Mouse (Mus musculus): ENCODE results near the gene Prkar1b. TPM values are rescaled to one million over a fixed set of nuclear protein-coding genes. Genes with fewer than 3 reads are reported as not detected.

Gene Prkar1b
- polyA plus RNA-seq (2014; fragmentation: Nextera tagmentation; extraction: Ambion mirVana) = 12.0 and 13.5 TPM in 2 replicates

GRCm38 (mm10) chr5:139149681-139150602 is at the start of gene Prkar1b, which contains the start of gene Dnaaf5:
Gene Prkar1b (minus strand): TSS chr5:139150001.
Gene Dnaaf5 (plus strand): TSS chr5:139150223.
- no peak for TF ChIP-seq CTCF (IDR thresholded peaks at IDR 0.05; ENCODE audit: low read depth)
- Histone ChIP-seq H3K4me3 (ENCODE audit: low read depth, low read length) (peak within 1 kb of the TSS; percentile 92), H3K27ac (ENCODE audit: low read depth) (peak within 1 kb of the TSS; percentile 67), H3K36me3 (ENCODE audit: insufficient read depth) (peaks cover 24% of the 10 kb centered on the region), H3K4me2 (peak within 1 kb of the TSS; percentile 90), H3K27me3 (ENCODE audit: insufficient read depth, low read length) (no peaks in the 10 kb centered on the region), H3K4me1 (ENCODE audit: insufficient read depth) (0 out of 2 replicates have a peak, but pooled peaks cover 3% of the 10 kb centered on the region), H3K9me3 (ENCODE audit: low read depth, low read length) (no peaks in the 10 kb centered on the region), H3K9ac (peak within 1 kb of the TSS; percentile 68)
- peak; percentile 99 for DNase-seq
- WGBS = under 1% methylated on average over 87 of the region's 87 CpGs
- peak; percentile 97 for ATAC-seq (ENCODE audit: insufficient read depth)

GRCm38 (mm10) chr5:139199636-139199994 is 49.8 kb upstream of the Prkar1b start:
- Histone ChIP-seq H3K4me3 (ENCODE audit: low read depth, low read length) (peak overlapping the region; percentile 92), H3K9me3 (ENCODE audit: low read depth, low read length) (no peaks in the 10 kb centered on the region), H3K27me3 (ENCODE audit: insufficient read depth, low read length) (no peaks in the 10 kb centered on the region), H3K9ac (peak overlapping the region; percentile 83), H3K36me3 (ENCODE audit: insufficient read depth) (no peaks in the 10 kb centered on the region), H3K4me1 (ENCODE audit: insufficient read depth) (peaks cover 11% of the 10 kb centered on the region), H3K27ac (ENCODE audit: low read depth) (peak overlapping the region; percentile 83), H3K4me2 (peak overlapping the region; percentile 97)
- DNase-seq (no peak), ATAC-seq (ENCODE audit: insufficient read depth) (no peak)
- 38% methylated on average over 2 of the region's 2 CpGs for WGBS
- TF ChIP-seq CTCF (IDR thresholded peaks at IDR 0.05; ENCODE audit: low read depth) = no peak

- Histone ChIP-seq H3K9ac (no peak overlapping the region), H3K36me3 (ENCODE audit: insufficient read depth) (no peaks in the 10 kb centered on the region), H3K9me3 (ENCODE audit: low read depth, low read length) (no peaks in the 10 kb centered on the region), H3K4me1 (ENCODE audit: insufficient read depth) (peaks cover 11% of the 10 kb centered on the region), H3K27ac (ENCODE audit: low read depth) (no peak overlapping the region; the same call in 1 of the 2 replicates), H3K27me3 (ENCODE audit: insufficient read depth, low read length) (no peaks in the 10 kb centered on the region), H3K4me2 (no peak overlapping the region), H3K4me3 (ENCODE audit: low read depth, low read length) (no peak overlapping the region)
- no peak for TF ChIP-seq CTCF (IDR thresholded peaks at IDR 0.05; ENCODE audit: low read depth)
- WGBS = 59% methylated on average over 3 of the region's 3 CpGs
- ATAC-seq (ENCODE audit: insufficient read depth) = no peak
- DNase-seq = no peak
Observed at GRCm38 (mm10) chr5:139198779-139199178, 49.0 kb upstream of the Prkar1b start.

DNA sequence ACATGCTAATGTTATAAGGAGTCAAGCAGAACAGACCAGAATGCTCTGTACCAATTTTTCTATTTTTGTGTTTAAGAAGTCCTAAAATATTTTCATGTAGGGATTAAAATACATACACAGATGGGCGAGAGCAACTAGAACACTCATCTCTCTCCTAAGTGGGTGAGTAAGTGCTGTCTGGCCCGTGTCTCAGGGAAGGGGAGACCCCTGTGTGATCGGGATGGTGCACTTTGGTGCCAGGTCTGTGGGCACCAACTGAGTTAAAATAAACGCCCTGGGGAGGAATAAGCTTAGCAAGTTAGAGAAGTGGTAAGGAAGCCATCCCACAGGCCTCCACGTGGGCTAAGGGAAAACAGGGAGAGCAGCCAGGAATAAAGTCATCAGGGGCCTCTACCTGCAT is 41.2 kb upstream of the Prkar1b start:
- no peaks in the 10 kb centered on the region for H3K9me3 ChIP-seq (ENCODE audit: low read depth, low read length)
- H3K27me3 ChIP-seq (ENCODE audit: insufficient read depth, low read length) = no peaks in the 10 kb centered on the region
- no peak for TF ChIP-seq CTCF (IDR thresholded peaks at IDR 0.05; ENCODE audit: low read depth)
- no peak overlapping the region for H3K4me2 ChIP-seq
- ATAC-seq (ENCODE audit: insufficient read depth) (no peak), DNase-seq (no peak)
- H3K27ac ChIP-seq (ENCODE audit: low read depth) = no peak overlapping the region
- H3K9ac ChIP-seq = no peak overlapping the region
- 60% methylated on average over 5 of the region's 5 CpGs for WGBS
- no peak overlapping the region for H3K4me3 ChIP-seq (ENCODE audit: low read depth, low read length)
- H3K4me1 ChIP-seq (ENCODE audit: insufficient read depth) = no peaks in the 10 kb centered on the region
- peaks cover 14% of the 10 kb centered on the region; the same call in 1 of the 2 replicates for H3K36me3 ChIP-seq (ENCODE audit: insufficient read depth)

- 95% methylated on average over 5 of the region's 5 CpGs for WGBS
Observed at GRCm38 (mm10) chr5:139189726-139190125, 39.9 kb upstream of the Prkar1b start.

GRCm38 (mm10) chr5:139184897-139185296 is 35.1 kb upstream of the Prkar1b start:
- no peak overlapping the region for H3K9ac ChIP-seq
- H3K4me1 ChIP-seq (ENCODE audit: insufficient read depth) = no peaks in the 10 kb centered on the region
- H3K27me3 ChIP-seq (ENCODE audit: insufficient read depth, low read length) = no peaks in the 10 kb centered on the region
- ATAC-seq (ENCODE audit: insufficient read depth) (no peak), DNase-seq (no peak)
- H3K27ac ChIP-seq (ENCODE audit: low read depth) = no peak overlapping the region
- H3K4me2 ChIP-seq = no peak overlapping the region
- H3K4me3 ChIP-seq (ENCODE audit: low read depth, low read length) = no peak overlapping the region
- WGBS = 84% methylated on average over 4 of the region's 4 CpGs
- no peak for TF ChIP-seq CTCF (IDR thresholded peaks at IDR 0.05; ENCODE audit: low read depth)
- no peaks in the 10 kb centered on the region for H3K9me3 ChIP-seq (ENCODE audit: low read depth, low read length)
- peaks cover 71% of the 10 kb centered on the region for H3K36me3 ChIP-seq (ENCODE audit: insufficient read depth)

More at GRCm38 (mm10) chr5:139189726-139190125, 39.9 kb upstream of the Prkar1b start:
- Histone ChIP-seq H3K27me3 (ENCODE audit: insufficient read depth, low read length) (no peaks in the 10 kb centered on the region), H3K9ac (no peak overlapping the region), H3K4me1 (ENCODE audit: insufficient read depth) (no peaks in the 10 kb centered on the region), H3K36me3 (ENCODE audit: insufficient read depth) (peaks cover 25% of the 10 kb centered on the region; the same call in 1 of the 2 replicates), H3K9me3 (ENCODE audit: low read depth, low read length) (no peaks in the 10 kb centered on the region), H3K27ac (ENCODE audit: low read depth) (no peak overlapping the region), H3K4me3 (ENCODE audit: low read depth, low read length) (no peak overlapping the region), H3K4me2 (no peak overlapping the region)
- DNase-seq = no peak
- no peak for TF ChIP-seq CTCF (IDR thresholded peaks at IDR 0.05; ENCODE audit: low read depth)
- no peak for ATAC-seq (ENCODE audit: insufficient read depth)

GRCm38 (mm10) chr5:139183601-139184000 is 33.8 kb upstream of the Prkar1b start:
- Histone ChIP-seq H3K4me1 (ENCODE audit: insufficient read depth) (no peaks in the 10 kb centered on the region), H3K36me3 (ENCODE audit: insufficient read depth) (peaks cover 75% of the 10 kb centered on the region), H3K9me3 (ENCODE audit: low read depth, low read length) (no peaks in the 10 kb centered on the region), H3K27ac (ENCODE audit: low read depth) (no peak overlapping the region), H3K27me3 (ENCODE audit: insufficient read depth, low read length) (no peaks in the 10 kb centered on the region), H3K4me2 (no peak overlapping the region), H3K4me3 (ENCODE audit: low read depth, low read length) (no peak overlapping the region), H3K9ac (no peak overlapping the region)
- ATAC-seq (ENCODE audit: insufficient read depth) (no peak), DNase-seq (no peak)
- no peak for TF ChIP-seq CTCF (IDR thresholded peaks at IDR 0.05; ENCODE audit: low read depth)
- WGBS = 89% methylated on average over 9 of the region's 9 CpGs

All from lung, embryonic 14.5 days (tissue).